Mouse (Mus musculus) heart, embryonic 12.5 days (tissue): Measurements from ENCODE around the gene Sez6. TPM values are rescaled to one million over a fixed set of nuclear protein-coding genes. Genes with fewer than 3 reads are reported as not detected.
A peak's percentile ranks its signal among the peaks of the same experiment; 100 is the strongest.

ENCODE experiments used
- ATAC-seq: fragments of 200-750 bp; cut with Nextera tagmentation; 2 replicates; pipeline ENCODE4 v1.8.0; 2017; ENCODE audit warnings: moderate TSS enrichment, moderate library complexity; ENCODE audit not compliant: insufficient number of reproducible peaks, low FRiP score
- H3K27ac ChIP-seq: fragments of 300-500 bp; sonication (generic); 2 replicates; pipeline ENCODE4 v1.5.1; 2016; ENCODE audit warnings: mild to moderate bottlenecking, moderate library complexity; ENCODE audit not compliant: poor library complexity, severe bottlenecking
- H3K27me3 ChIP-seq: fragments of 300-500 bp; sonication (generic); replicated peaks from 2 replicates; pipeline ENCODE4 v1.6.1; 2016; ENCODE audit warnings: mild to moderate bottlenecking, moderate library complexity
- H3K36me3 ChIP-seq: fragments of 300-500 bp; sonication (generic); 2 replicates; pipeline ENCODE4 v1.6.1; 2016; ENCODE audit warnings: mild to moderate bottlenecking, moderate library complexity
- H3K4me1 ChIP-seq: fragments of 300-500 bp; sonication (generic); replicated peaks from 2 replicates; pipeline ENCODE4 v1.6.1; 2016; ENCODE audit warnings: mild to moderate bottlenecking
- H3K4me2 ChIP-seq: fragments of 300-500 bp; sonication (generic); 2 replicates; pipeline ENCODE4 v1.6.1; 2016; ENCODE audit warnings: mild to moderate bottlenecking, moderate library complexity
- H3K4me3 ChIP-seq: fragments of 300-500 bp; sonication (generic); 2 replicates; pipeline ENCODE4 v1.5.1; 2016; ENCODE audit warnings: mild to moderate bottlenecking
- H3K9ac ChIP-seq: fragments of 300-500 bp; sonication (generic); 2 replicates; pipeline ENCODE4 v1.6.1; 2016; ENCODE audit warnings: mild to moderate bottlenecking, moderate library complexity
- H3K9me3 ChIP-seq: fragments of 300-500 bp; sonication (generic); replicated peaks from 2 replicates; pipeline ENCODE4 v1.6.1; 2016; ENCODE audit warnings: mild to moderate bottlenecking, moderate library complexity
- WGBS: fragments of 180-500 bp; shearing (Covaris S2); methylation state at CpG from one replicate; pipeline ENCODE4 v1.1.7; 2016; 5-methylcytosine and 5-hydroxymethylcytosine counted together
- polyA plus RNA-seq: library from polyadenylated mRNA; unstranded; fragments of >200 nt; fragmentation: Nextera tagmentation; extraction: Ambion mirVana; gene quantifications from 2 replicates; pipeline ENCODE4 v1.2.1, GENCODE M21; 2016

Gene Sez6
- polyA plus RNA-seq, 1 experiment from 2014 or later = 0.18 TPM

DNA sequence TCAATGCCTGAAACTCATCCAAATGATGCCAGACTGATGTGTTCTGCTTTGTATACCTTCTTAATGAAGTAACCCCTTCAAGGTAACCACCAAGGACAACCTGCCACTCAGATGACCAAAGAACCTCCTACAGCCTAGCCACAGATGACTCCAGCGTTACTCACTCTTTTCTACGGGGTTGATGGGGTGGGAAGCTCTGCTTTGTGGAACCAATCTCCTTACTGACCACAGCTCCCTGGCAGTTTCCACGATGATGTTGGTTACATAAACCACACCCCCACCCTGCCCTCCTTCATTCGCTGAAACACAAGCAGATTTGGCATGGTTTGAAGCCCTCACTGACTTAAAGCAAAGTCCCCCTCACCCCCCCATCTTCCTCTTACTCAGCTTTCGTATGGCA is 2.8 kb upstream of the Sez6 start:
- Histone ChIP-seq H3K9me3 (no peaks in the 10 kb centered on the region), H3K27me3 (peaks cover 76% of the 10 kb centered on the region), H3K36me3 (no peaks in the 10 kb centered on the region), H3K4me2 (no peak overlapping the region), H3K4me3 (no peak overlapping the region), H3K27ac (no peak overlapping the region), H3K4me1 (peaks cover 11% of the 10 kb centered on the region), H3K9ac (no peak overlapping the region)
- no peak for ATAC-seq
- 63% methylated on average over 5 of the region's 5 CpGs for WGBS

DNA sequence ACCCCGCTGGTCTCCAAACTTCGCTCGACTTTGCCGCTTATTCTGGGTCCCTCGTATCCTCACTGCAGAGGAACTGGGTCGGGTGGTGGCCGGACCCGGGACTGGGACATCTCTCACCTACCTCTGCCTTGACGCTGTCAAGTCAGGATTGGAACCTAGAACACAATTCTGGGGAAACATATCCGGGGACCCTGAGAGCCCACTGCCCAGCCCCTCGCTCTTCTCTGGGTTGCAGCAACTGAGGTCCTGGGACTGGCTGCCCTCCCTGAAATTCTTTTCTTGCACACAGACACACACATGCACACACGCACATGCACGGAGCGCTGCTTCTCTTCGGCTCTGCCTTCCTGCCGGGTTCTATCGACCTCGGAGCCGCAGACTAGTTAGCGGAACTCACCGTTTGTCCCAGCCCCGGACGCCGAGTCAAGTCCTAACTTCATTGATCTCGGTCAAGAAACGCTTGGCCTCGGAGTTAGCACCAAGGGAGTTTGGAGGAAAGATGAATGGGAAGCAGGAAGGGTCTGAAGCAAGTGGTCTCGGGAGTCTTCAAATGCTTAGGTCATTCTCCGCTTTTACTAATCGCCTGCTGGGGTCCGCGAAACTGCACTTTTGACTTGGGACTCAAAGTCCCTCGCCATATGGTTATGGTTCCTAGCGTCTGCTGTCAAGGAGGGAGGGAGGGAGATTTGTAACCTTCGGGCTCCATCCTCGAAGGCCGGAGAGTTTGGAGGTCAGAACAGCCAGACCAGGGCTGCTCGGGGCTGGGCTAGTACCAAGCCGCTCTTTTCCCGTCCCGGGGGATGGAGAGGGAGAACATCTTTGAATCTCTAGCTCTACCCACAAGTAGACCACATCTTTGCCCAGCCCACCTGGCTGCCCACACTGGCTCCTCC is 1.2 kb downstream of the Sez6 start:
- no peaks in the 10 kb centered on the region for H3K36me3 ChIP-seq
- no peak for ATAC-seq
- peaks cover 97% of the 10 kb centered on the region for H3K27me3 ChIP-seq
- H3K9me3 ChIP-seq = no peaks in the 10 kb centered on the region
- H3K27ac ChIP-seq = no peak overlapping the region
- 0 out of 2 replicates have a peak overlapping the region, but pooled peaks have one; percentile 29 for H3K9ac ChIP-seq
- H3K4me1 ChIP-seq = peaks cover 11% of the 10 kb centered on the region
- peak overlapping the region; percentile 82 for H3K4me2 ChIP-seq
- peak overlapping the region; percentile 46 for H3K4me3 ChIP-seq
- 2% methylated on average over 41 of the region's 41 CpGs for WGBS

DNA sequence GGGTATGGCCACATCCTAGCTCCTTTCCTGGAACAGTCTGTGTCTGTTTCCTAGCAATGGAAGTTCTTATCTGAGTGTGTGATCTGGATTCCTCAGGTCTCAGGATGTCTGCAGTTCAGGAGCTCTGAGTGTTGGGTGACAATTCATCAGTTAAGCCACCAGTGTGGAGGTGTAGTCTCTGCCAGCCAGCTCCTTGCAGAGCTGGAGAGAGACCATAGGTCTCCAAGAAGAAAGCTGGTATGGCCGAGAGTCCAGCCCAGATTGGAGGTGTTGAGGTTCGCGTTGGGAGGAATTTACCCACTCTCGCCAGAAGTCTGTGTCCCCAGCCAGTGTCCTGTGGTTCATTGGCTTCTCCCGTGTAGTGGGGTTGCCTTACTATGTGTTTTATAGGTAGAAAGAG is 2.0 kb downstream of the Sez6 start:
- Histone ChIP-seq H3K4me3 (no peak overlapping the region), H3K27me3 (peaks cover 97% of the 10 kb centered on the region), H3K9me3 (no peaks in the 10 kb centered on the region), H3K27ac (no peak overlapping the region), H3K4me1 (peaks cover 11% of the 10 kb centered on the region), H3K9ac (no peak overlapping the region), H3K36me3 (no peaks in the 10 kb centered on the region), H3K4me2 (no peak overlapping the region)
- WGBS = 36% methylated on average over 5 of the region's 5 CpGs
- ATAC-seq = no peak

DNA sequence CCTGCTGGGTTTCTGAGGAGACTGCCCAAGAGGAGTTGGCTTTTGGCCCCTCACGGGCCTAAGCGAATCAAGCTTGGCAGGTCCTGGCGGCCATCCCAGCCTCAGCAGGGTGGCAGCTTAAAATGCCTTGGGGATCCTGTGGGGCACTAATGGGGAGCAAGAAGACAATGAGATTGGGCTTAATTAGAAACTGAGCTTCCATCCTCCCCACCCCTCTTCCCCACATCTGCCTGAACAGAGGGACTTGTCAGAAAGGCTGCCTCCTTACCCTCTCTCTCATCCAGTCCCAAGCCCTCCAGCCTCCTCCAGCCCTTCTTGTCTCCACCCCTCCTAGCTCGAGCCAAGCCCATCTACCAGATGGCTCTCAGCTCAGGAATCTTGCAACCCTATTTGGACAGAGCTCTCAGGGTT is 3.5 kb downstream of the Sez6 start:
- Histone ChIP-seq H3K27ac (no peak overlapping the region), H3K9ac (no peak overlapping the region), H3K4me2 (no peak overlapping the region), H3K9me3 (no peaks in the 10 kb centered on the region), H3K36me3 (no peaks in the 10 kb centered on the region), H3K4me3 (no peak overlapping the region), H3K4me1 (peaks cover 11% of the 10 kb centered on the region), H3K27me3 (peaks cover 98% of the 10 kb centered on the region)
- WGBS = 1% methylated on average over 4 of the region's 4 CpGs
- no peak for ATAC-seq

DNA sequence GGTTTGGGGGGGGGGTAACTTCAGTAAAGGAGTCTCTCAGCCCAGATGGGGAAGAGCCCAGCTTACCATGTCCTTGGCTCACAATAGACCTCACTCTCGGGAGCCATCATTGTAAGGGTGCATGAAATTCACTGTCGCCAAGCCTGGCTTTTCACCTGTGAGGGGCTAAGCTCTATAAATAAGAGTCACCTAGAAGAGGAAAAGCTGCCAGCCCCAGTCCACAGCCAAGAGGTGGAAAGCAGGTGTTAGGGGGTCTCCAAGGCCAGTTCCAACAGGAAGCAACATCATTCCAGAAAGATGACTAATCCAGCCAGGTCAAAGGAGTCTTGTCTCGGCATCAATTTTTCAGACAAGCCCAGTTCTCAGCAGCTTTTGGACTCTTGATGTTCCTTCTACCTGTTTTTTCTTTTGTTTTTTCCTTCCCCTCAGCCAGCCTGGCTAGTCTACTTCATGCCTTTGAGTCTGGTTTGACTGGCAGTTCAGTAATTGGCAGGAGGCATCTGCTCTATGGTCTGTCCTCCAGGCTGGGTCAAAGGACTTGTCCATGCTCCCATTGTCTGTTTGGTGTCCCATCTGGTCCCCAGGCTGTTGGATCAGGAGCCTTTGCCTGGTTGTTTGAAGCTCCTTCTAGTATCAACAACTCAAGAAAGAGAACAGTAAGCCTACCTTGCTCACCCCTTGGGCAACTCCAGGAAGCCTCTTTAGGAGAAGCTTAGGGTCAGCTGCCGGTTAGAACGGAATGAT is 4.1 kb downstream of the Sez6 start:
- H3K9ac ChIP-seq = no peak overlapping the region
- H3K9me3 ChIP-seq = no peaks in the 10 kb centered on the region
- 45% methylated on average over 5 of the region's 5 CpGs for WGBS
- no peaks in the 10 kb centered on the region for H3K36me3 ChIP-seq
- ATAC-seq = no peak
- H3K27me3 ChIP-seq = peaks cover 97% of the 10 kb centered on the region
- no peak overlapping the region for H3K4me2 ChIP-seq
- no peak overlapping the region for H3K4me3 ChIP-seq
- H3K4me1 ChIP-seq = peaks cover 11% of the 10 kb centered on the region
- H3K27ac ChIP-seq = no peak overlapping the region

DNA sequence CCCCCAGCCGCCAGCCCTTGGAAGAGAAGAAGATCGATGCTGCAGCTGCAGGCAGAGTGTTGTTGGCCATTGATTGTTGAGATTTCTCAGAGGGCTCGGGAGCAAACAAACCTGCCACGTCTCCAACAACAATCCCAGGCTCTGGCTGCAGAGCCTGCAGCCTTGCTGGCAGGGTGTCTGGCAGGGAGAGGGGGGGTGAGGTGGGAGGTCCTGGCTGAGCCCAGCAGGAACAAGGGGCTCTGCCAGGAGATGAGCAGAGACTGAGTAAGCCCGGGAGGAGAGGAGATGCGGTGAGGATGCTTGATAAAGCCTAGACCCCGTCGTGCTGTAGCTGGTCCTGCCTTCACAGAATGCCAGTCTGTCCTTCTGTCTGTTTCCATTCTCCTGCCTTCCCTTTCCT is 6.2 kb downstream of the Sez6 start:
- no peak overlapping the region for H3K4me2 ChIP-seq
- H3K36me3 ChIP-seq = no peaks in the 10 kb centered on the region
- no peaks in the 10 kb centered on the region for H3K4me1 ChIP-seq
- 10% methylated on average over 8 of the region's 8 CpGs for WGBS
- H3K4me3 ChIP-seq = no peak overlapping the region
- H3K9me3 ChIP-seq = no peaks in the 10 kb centered on the region
- H3K27ac ChIP-seq = no peak overlapping the region
- H3K9ac ChIP-seq = no peak overlapping the region
- ATAC-seq = no peak
- H3K27me3 ChIP-seq = peaks cover 91% of the 10 kb centered on the region

DNA sequence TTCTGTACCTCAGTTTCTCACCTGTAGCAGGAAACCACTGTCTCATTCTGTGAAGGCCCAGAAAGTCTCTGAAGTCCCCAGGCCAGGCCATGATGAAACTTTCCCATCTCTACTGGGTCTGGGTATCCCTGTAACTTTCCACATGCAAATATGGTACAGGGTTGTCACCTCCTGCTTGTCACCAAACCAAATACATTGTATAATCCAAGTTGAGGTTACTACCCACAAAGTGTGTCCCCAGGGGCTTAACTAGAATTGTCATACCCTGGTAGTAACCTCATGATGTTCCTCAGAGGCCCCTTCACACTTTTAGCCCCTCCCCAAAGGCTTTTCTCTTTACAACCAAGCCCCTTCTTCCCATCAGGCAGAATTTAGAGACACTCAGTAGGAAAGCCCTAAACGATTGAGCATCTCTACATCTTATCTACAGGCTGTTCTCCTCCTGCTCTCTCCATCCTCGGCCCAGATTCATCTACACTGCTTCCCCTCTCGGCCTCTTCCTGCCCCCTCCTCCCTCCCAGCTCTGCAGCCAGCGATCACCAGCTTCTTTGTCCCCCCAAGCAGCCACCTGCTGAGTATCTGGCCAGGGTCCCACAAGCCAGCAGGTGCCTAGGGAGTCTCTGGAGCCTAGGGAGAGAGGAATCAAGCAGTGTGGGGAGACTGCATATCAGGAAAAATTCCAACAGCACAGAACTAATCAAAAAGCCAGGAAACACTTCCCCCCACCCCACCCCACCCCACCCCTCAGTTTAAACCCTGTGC is 7.2 kb downstream of the Sez6 start:
- WGBS = 14% methylated on average over 4 of the region's 4 CpGs
- H3K27me3 ChIP-seq = peaks cover 88% of the 10 kb centered on the region
- H3K4me1 ChIP-seq = no peaks in the 10 kb centered on the region
- H3K36me3 ChIP-seq = no peaks in the 10 kb centered on the region
- H3K27ac ChIP-seq = no peak overlapping the region
- H3K4me3 ChIP-seq = no peak overlapping the region
- ATAC-seq = no peak
- no peak overlapping the region for H3K9ac ChIP-seq
- no peak overlapping the region for H3K4me2 ChIP-seq
- no peaks in the 10 kb centered on the region for H3K9me3 ChIP-seq

DNA sequence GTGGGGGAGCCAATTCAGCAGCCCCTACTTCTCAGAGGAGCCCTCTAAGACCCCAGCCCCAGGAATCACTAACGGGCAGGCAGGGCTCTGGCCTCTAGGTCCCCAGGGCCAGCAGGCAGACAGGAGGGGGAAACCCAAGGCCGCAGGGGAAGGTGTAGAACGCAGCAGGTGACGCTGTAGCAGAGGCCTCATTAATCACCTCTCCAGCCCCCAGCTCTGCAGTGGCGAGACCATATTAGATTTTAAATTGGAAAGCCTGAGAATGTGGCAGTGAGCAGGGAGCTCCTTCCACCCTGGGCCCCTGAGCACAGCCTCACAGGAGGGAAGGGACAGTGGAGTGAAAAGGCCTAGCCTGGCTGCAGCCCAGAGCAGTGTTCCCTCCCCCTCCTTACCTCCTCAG is 11.6 kb downstream of the Sez6 start:
- no peak for ATAC-seq
- Histone ChIP-seq H3K27ac (no peak overlapping the region), H3K9ac (no peak overlapping the region), H3K36me3 (no peaks in the 10 kb centered on the region), H3K9me3 (0 out of 2 replicates have a peak, but pooled peaks cover 2% of the 10 kb centered on the region), H3K27me3 (peaks cover 69% of the 10 kb centered on the region), H3K4me3 (no peak overlapping the region), H3K4me2 (no peak overlapping the region), H3K4me1 (no peaks in the 10 kb centered on the region)
- 46% methylated on average over 5 of the region's 5 CpGs for WGBS

DNA sequence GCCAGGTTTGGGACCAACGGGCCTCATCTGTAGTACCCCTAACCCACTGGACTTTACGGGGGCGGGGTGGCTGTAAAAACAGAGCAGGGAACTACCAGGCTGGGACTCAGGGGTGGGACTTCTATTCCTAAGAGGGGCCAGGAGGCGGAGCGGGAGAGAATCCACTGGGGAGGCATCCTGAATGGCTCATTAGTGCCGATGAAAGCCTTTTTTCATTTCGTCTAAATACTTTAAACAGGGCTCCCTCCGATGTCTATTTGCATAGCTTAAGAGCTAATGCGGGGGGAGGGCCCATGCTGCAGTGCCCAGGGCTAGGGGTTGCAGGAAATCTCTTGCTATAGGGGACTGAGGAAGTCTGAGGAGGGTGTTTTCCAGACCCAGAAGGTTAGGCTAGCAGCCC is 17.3 kb downstream of the Sez6 start:
- H3K4me3 ChIP-seq = no peak overlapping the region
- H3K4me1 ChIP-seq = no peaks in the 10 kb centered on the region
- H3K4me2 ChIP-seq = no peak overlapping the region
- 11% methylated on average over 9 of the region's 9 CpGs for WGBS
- peaks cover 70% of the 10 kb centered on the region for H3K27me3 ChIP-seq
- ATAC-seq = no peak
- H3K9me3 ChIP-seq = 0 out of 2 replicates have a peak, but pooled peaks cover 2% of the 10 kb centered on the region
- no peak overlapping the region for H3K9ac ChIP-seq
- no peaks in the 10 kb centered on the region for H3K36me3 ChIP-seq
- H3K27ac ChIP-seq = no peak overlapping the region

DNA sequence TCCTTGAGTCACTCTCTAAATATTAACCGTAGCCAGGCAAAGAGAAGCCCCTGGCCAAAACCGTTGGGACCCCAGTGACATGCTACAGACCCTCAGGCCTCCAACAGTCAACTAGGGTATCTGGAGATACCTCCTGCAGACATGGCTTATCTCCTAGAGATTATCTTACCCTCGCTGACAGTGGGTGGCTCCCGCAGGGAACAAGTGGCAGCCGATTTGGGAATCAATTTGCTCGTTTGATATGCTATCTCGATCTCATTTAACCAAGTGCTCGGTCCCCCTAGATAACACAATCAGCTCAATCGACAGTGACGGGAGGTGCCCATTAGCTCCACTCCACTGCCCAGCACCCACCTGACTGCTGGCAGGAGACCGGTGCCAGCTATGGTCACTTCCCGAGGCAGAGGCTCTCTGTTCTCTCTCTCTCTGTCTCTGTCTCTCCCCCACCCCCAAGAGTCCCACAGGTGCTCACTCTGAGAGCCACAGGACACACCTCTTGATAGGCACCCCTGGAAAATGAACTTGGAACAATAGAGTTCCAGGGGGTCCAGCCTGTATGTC is 19.6 kb downstream of the Sez6 start:
- no peak for ATAC-seq
- WGBS = 8% methylated on average over 12 of the region's 12 CpGs
- H3K27me3 ChIP-seq = peaks cover 86% of the 10 kb centered on the region

More for the DNA sequence above, 19.6 kb downstream of the Sez6 start:
- H3K9me3 ChIP-seq = no peaks in the 10 kb centered on the region
- no peak overlapping the region for H3K4me3 ChIP-seq
- no peaks in the 10 kb centered on the region for H3K36me3 ChIP-seq
- H3K4me1 ChIP-seq = no peaks in the 10 kb centered on the region
- H3K4me2 ChIP-seq = no peak overlapping the region
- no peak overlapping the region for H3K27ac ChIP-seq
- H3K9ac ChIP-seq = no peak overlapping the region
